Mouse (Mus musculus) adrenal gland, postnatal 10 days (tissue): ENCODE measurements around the gene Plekhh3. TPM values are rescaled to one million over a fixed set of nuclear protein-coding genes. Genes with fewer than 3 reads are reported as not detected.

Experiments used
- DNase-seq: peaks from one replicate; pipeline ENCODE4 v3.0.0; 2021; ENCODE audit warnings: mixed read lengths
- long read RNA-seq, 2 experiments: library from polyadenylated mRNA; stranded (forward); transcript quantifications; one replicate each; pipeline ENCODE4 v2.0.0; 2021
- total RNA-seq, 2 experiments: library from RNA; stranded (reverse); gene quantifications; 2 replicates each; pipeline ENCODE4 v1.2.3; 2021

Plekhh3 gene
- total RNA-seq, result 10 to 100 TPM; 26.2 to 40.8 TPM
- long read RNA-seq, experiment 1, transcript Plekhh3-201 (13 exons, 3,056 nt), result minor isoform, 11 of 62 reads
- long read RNA-seq, experiment 1, transcript Plekhh3-206 (13 exons, 3,010 nt), result major isoform, 25 of 62 reads
- long read RNA-seq, experiment 1, partial matches to known transcripts, result 19 of 62 reads
- long read RNA-seq, experiment 1, other reads (novel, unspliced or antisense), result 4 of 62 reads
- long read RNA-seq, experiment 2, transcript Plekhh3-206 (13 exons, 3,010 nt), result major isoform, 27 of 65 reads
- long read RNA-seq, experiment 2, transcript Plekhh3-201 (13 exons, 3,056 nt), result minor isoform, 22 of 65 reads
- long read RNA-seq, experiment 2, partial matches to known transcripts, result 8 of 65 reads
- long read RNA-seq, experiment 2, other reads (novel, unspliced or antisense), result 5 of 65 reads

DNA sequence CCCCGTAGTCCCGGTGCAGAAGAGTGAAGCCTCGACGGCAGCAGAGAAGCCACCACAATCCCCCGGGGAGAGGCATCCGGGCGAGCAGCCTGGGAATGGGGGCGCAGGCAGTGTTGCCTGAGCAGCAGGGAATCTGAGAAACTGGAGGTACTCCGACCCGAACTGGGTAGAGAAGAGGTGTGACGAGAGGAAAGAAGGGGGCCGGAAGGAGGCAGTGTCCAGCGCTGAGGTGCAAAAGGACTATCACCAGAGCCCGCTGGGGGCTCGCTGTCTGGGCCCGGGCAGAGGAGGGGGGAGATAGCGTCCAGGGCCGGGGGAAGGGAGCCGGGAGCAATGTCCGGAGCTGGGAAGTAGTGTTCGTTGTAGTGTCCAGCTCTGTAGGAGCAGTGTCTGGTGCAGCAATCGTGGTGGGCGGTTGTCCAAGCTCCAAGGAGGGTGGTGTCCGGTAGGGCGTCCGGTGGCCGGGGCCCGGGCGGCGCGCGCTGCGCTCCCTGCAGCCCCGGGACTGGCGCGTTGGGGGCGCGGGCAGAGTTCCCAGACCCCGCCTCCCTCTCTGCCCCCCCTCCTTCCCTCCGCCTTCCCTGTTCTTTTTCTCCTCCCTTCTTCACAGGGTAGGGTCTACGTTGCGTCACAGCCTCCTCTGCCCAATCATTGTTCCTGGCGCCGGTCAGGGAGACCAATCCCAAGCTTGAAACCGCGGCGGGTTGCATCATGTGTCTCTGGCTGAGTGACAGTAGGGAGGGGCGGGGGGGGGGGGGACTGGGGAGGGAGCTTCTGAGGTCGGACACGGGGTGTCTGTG lies at the start of gene Plekhh3:
Gene Plekhh3, minus strand, starts transcription at position 541 of the 800 bp plus-strand sequence.
- DNase-seq, result peak; percentile 96

- DNase-seq, result no peak
These were observed 49.7 kb upstream of the Plekhh3 start for GRCm38 (mm10) chr11:101220853-101221252.

DNA sequence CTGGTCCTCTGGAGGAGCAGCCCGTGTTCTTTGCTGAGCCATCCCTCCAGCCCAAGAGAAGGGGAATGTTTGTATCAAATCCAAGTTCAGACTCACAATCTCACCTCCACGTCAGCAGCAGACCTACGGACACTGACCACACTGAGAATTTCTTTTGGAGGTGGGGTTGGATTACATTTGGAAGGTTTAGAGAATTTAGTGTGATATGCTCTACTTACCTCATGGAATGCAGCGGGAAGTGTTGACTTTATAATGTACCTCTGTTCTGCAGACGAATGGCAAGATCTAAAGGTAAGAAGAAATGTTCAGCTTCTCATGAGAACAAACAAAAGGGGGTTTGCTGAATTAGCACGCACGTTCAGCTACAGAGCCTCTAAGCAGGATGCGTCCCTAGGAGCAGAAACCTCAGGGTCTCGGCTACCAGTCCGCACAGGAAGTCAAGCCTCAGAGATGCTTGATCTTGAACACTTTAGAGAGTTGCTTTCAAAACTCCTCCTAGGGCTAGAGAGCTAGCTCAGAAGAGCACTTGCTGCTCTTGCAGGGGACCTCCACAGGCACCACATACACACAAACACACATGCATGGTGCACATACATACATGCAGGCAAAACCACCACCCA lies 47.4 kb upstream of the Plekhh3 start:
- DNase-seq, result no peak

GRCm38 (mm10) chr11:101216936-101217335 lies 45.8 kb upstream of the Plekhh3 start:
- DNase-seq, result peak; percentile 36

DNA sequence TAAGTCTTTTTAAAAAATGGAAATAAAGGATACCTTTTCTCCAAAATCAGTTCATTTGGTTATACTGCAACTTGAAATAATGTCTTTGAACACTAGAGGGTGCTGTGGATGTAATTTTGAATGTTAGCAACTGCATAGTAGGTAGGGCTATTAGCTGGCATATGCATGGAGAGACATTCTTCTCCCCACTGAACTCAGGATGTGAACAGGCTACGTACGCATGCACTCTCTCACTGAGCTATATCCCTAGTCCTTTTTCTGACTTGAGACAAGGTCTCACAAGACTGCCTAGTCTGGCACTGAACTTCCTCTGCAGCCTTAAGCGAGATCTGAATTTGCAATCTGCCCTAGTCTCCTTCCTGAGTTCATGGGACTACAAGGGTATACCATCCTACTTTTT lies 40.8 kb upstream of the Plekhh3 start:
- no peak for DNase-seq

GRCm38 (mm10) chr11:101200986-101201385 lies 29.8 kb upstream of the Plekhh3 start:
- no peak for DNase-seq

- DNase-seq, result no peak
These were observed 28.4 kb upstream of the Plekhh3 start for GRCm38 (mm10) chr11:101199555-101199954.

DNA sequence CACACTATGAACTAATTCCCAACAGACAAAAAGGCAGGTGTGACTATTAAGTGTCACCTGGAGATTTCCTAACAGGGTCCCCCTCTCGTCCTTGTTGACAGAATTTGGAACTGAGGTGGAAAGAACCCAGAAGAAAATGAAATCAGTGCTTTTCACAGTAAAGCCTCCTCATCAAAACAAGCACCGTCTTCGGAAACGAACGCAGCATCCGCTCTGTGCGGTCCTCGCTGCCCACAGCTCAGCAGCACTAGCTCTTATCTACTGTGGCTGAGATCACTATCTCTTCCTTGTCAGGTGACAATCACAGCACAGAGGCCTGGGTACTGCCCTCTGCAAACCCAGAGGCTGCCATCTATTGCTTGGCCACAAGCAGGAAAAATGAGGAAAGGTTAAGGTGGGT lies 25.0 kb upstream of the Plekhh3 start:
- DNase-seq, result no peak

GRCm38 (mm10) chr11:101195571-101195970 lies 24.4 kb upstream of the Plekhh3 start:
- DNase-seq, result no peak

DNA sequence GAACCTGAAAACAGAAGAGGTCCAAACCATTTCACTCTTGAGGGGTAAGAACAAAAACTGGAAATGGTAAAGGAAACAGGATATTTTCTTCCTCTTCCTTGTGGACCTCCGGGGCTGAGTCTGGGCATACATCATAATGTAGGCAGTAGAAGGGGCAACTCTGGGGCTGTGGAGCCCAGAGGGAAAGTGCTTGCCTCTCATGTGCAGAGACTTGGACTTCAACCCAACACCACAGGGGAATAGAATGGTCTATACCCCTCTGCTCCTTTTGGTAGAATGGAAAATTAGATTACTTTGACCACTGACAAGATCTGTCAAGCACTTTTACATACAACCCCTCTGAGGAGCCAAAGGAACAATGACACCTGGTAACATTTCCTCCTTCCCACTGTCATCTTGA lies 23.9 kb upstream of the Plekhh3 start:
- DNase-seq, result no peak

DNA sequence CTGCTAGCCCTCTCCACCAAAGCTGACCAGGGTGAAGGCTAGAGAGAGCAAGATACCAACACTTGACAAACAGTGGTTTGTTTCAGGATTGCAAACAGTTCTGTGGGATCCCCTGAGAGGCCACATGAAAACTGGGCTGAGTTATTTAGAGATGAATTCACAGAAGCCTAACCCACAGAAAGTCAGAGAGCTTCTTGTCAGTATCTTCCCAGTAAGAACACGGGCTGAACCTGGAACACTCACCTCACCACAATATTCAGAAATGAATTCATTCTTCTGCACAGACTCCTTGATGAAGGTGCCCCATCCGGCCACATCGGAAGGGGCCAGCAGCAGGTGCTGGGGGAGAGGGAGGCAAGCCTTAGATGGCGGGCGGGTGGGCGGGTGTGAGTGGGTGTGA lies 23.5 kb upstream of the Plekhh3 start:
- no peak for DNase-seq

- no peak for DNase-seq
These were observed 23.0 kb upstream of the Plekhh3 start for GRCm38 (mm10) chr11:101194137-101194536.

- no peak for DNase-seq
These were observed 21.9 kb upstream of the Plekhh3 start for GRCm38 (mm10) chr11:101193076-101193475.

DNA sequence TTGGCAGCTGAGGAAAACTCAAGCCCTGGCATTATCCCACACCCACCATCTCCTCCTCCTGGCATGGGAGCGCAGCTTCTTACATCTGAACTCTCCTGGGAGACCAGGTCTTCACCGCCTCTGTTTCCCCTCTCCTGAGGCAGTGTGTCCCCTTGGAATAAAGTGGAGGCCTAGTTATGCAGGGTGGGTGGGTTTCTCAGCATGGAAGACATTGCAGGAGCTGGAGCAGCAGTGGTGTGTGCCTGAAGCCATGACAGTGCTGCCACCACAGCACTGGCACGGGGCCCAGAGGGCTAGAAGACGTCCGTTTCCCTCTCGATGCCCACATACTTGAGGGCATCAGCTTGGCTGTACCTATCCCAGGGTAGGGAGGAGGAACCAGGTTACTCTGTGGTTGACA lies 21.5 kb upstream of the Plekhh3 start:
- DNase-seq, result no peak

DNA sequence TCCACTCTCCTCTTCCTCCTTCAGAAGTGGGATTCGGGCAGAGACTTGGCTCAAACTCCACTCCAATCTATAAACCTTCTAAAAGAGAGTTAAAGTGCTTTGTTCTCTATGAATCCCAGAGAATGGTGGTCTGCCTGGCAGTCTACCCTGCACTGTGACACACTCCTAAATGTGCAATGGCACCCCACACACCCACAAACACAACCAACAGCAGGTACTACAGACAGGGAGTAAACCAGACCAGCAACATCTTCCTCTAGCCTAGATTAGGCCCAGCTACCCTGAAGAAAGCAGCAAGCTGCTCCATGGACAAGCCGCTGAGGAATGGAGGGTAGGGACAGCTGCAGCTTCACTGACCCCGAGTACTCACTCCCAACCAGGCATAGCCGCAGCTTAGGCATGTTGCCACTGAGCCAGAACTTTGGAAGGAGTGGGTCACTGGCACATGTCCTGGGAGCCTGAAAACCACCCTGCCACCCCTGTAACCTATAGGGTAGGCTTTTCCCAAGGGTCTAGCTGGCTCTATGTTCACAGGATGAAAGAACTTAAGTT lies 20.8 kb upstream of the Plekhh3 start:
- DNase-seq, result no peak

DNA sequence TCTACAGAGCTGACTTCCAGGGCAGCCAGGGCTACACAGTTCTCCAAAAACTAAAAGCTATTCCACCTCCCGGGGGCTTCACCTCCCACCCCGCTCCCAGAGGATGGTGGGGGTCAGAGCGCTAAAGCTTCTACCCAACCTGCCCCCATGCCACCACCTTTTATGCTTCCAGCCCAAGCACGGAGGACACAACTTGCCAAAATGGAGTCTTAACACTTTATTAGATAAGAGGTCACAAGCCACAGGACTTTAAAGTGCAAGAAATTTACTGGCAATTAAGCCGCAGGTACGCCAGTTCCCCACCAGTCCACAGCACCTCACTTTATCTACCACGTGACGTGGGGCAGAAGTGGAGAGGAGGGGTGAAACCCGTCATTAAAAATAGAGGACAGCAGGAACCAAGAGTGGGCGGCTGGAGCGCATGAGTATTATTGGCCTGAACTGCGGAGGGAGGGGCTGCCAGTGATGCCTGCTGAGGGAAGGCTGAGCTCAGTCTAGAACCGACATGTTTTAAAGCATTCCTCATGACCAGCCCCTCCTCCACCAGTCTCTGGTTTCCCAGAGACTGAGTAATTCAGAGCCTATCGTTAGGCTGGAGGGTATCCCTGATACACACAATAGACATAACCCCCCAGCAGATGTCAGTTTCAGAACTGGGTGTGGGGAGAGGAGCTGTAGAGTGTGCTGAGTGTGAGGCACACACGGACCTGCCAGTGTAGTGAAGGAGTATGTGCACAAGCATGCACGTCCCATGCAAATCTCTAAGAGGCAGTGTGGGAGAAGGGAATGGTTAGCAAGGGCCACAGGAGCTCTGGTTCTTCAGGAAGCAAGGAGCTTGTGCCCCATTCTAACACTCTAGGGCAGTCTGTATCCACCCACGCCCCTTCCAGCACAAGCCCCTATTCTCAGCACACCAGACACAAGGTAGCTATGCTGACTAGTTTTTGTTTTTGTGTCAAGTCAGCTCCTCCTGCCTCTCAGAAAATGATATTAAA lies 20.1 kb upstream of the Plekhh3 start:
- DNase-seq, result no peak

- no peak for DNase-seq
These were observed 19.2 kb upstream of the Plekhh3 start for GRCm38 (mm10) chr11:101190181-101190912.

DNA sequence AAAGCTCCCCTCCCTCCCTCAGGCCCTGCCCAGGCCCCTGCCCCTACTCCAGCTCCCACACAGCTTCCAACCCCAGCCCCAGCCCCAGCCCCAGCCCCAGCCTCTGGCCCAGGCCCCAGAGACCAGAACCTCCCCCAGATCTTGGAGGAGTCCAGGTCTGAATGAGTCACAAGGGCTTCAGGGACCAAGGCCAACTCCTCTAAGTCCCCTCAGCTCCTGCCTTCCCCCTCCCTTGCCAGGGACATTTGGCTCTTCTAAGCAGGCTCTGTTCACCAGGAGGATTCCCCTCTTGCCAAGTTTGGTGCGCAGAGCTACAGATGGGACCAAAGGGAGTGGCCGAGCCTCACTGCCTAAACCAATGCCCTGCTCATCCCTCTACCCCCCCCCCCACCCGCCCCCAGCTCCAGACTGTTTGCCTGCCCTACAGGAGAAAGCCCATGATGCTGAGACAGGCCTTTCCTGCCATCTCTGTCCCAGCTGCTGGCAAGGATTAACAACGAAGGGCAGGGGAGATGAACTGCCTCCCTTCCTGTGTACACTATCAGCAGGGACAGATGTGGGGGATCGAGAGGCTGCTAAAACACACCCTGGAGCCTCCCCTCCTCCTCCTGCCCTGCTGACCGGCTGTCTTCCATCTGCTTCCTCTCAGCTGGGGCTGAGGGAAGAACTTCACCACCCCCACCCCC lies 18.5 kb upstream of the Plekhh3 start:
- DNase-seq, result peak; percentile 79

DNA sequence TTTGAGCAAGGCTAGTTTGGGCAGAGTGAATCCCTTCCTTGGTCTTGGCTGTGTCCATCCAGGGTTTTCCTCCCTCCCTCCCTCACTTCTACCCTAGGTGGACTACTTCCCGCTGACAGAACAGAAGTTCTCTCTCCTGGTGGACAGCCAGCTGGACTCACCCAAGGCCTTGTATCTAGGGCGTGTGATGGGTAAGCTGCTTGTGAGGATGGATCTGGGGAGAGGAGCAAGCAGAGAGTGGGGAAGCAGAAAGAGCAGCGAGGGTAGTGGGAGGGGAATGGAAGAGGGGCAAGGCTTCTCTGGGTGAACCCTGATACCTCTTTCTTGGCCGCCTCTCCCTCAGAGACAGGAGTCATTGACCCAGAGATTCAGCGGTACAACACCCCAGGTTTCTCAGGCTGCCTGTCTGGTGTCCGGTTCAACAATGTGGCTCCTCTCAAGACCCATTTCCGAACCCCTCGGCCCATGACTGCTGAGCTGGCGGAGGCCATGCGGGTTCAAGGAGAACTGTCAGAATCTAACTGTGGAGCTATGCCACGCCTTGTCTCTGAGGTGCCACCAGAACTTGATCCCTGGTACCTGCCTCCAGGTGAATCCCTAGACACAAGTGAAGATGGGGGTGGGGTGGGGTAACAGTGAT lies 17.1 kb upstream of the Plekhh3 start:
- DNase-seq, result no peak

DNA sequence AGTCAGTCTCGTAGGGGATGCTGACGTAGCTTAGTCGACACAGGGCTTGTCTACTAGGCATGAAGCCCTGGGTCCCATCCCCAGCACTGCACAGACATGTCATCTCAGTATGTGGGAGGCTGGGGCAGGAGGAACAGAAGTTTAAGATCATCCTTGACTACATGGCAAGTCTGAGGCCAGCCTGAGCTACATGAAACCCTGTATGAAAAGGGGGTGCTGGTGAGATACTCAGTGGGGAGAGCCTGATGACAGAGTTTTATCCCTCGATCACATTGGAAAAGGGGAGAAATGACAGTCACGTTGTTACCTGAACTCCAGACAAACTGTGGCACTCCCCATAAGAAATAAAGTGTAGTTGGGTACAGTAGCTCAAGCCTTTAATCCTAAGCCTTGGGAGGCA lies 16.4 kb upstream of the Plekhh3 start:
- no peak for DNase-seq
